Mouse (Mus musculus) liver, adult 2 months (tissue): ENCODE results near the gene Ttn. TPM values are rescaled to one million over a fixed set of nuclear protein-coding genes. Genes with fewer than 3 reads are reported as not detected.

Experiments
- DNase-seq: peaks from one replicate; pipeline ENCODE4 v3.0.0-alpha.2; 2011; ENCODE audit warnings: low read depth, low spot score; ENCODE audit errors: extremely low read depth
- H3K27ac ChIP-seq: fragments of 200-500 bp; replicated peaks from 2 replicates; pipeline ENCODE4 v1.5.1; 2012; ENCODE audit warnings: low read depth, mild to moderate bottlenecking, control low read depth, inconsistent platforms, low read length; ENCODE audit not compliant: insufficient read depth
- H3K27me3 ChIP-seq: fragments of 200-500 bp; 2 replicates; pipeline ENCODE4 v1.6.1; 2012; ENCODE audit warnings: mild to moderate bottlenecking, moderate library complexity, low read length, inconsistent platforms; ENCODE audit not compliant: control insufficient read depth, insufficient read depth
- H3K36me3 ChIP-seq: fragments of 200-500 bp; 2 replicates; pipeline ENCODE4 v1.6.1; 2012; ENCODE audit warnings: low read length, inconsistent platforms; ENCODE audit not compliant: control insufficient read depth, insufficient read depth
- H3K4me1 ChIP-seq: fragments of 200-500 bp; 2 replicates; pipeline ENCODE4 v1.6.1; 2011; ENCODE audit warnings: low read length; ENCODE audit not compliant: control insufficient read depth, insufficient read depth
- H3K4me3 ChIP-seq: fragments of 200-500 bp; 2 replicates; pipeline ENCODE4 v1.5.1; 2011; ENCODE audit warnings: low read depth, mild to moderate bottlenecking, control low read depth, low read length, moderate library complexity; ENCODE audit not compliant: insufficient read depth
- H3K79me2 ChIP-seq: fragments of 200-500 bp; 2 replicates; pipeline ENCODE4 v1.6.1; 2012; ENCODE audit warnings: inconsistent platforms, mild to moderate bottlenecking, low read length, moderate library complexity; ENCODE audit not compliant: control insufficient read depth, insufficient read depth
- H3K9ac ChIP-seq: fragments of 200-500 bp; 2 replicates; pipeline ENCODE4 v1.6.1; 2012; ENCODE audit warnings: low read depth, mild to moderate bottlenecking, control low read depth, inconsistent platforms, low read length
- CTCF ChIP-seq: fragments of 200-500 bp; IDR thresholded peaks from 2 replicates; pipeline ENCODE4 v1.5.1; 2011; ENCODE audit warnings: low read depth, low read length, control low read depth
- POLR2A ChIP-seq: fragments of 200-500 bp; IDR thresholded peaks from 2 replicates; pipeline ENCODE4 v1.6.1; 2011; ENCODE audit warnings: low read length, control low read depth; ENCODE audit not compliant: insufficient read depth; ENCODE audit errors: extremely low read depth
- WGBS: fragments of 180-500 bp; shearing (Covaris S2); methylation state at CpG from one replicate; pipeline ENCODE4 v1.1.7; 2018; 5-methylcytosine and 5-hydroxymethylcytosine counted together
- polyA plus RNA-seq: library from polyadenylated mRNA; depleted of rRNA; stranded (reverse); fragments of >200 nt; gene quantifications from 2 replicates; pipeline ENCODE4 v1.2.3, GENCODE M21; 2012
- total RNA-seq: library from RNA; depleted of rRNA; stranded (reverse); fragments of >200 nt; gene quantifications from 2 replicates; pipeline ENCODE4 v1.2.3, GENCODE M21; 2014

The Ttn gene
- total and polyA plus RNA-seq, 2 experiments, result 0.01 to 4.9 TPM

DNA sequence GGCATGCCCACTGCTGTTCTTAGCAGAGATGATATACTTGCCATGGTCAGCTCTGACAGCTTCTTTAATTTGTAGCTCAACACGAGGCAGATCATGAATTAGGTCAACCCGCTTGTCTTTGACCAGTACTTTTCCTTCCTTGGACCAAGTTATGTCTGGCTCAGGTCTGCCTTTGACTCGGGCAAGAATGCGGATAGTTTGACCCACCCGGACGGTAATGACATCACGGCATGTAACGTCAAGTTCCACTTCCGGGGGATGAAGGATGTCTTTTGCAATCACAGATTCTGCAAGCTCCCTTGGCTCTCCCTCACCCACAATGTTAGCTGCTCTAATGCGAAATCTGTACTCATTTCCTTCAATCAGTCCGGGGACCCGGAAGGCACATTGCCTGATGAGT, 215.1 kb downstream of the Ttn start:
- no peaks in the 10 kb centered on the region for H3K27me3 ChIP-seq
- no peak overlapping the region for H3K4me3 ChIP-seq
- WGBS, result 97% methylated on average over 12 of the region's 12 CpGs
- H3K36me3 ChIP-seq, result no peaks in the 10 kb centered on the region
- no peak for TF ChIP-seq POLR2A
- no peak for TF ChIP-seq CTCF
- H3K79me2 ChIP-seq, result no peaks in the 10 kb centered on the region
- no peak overlapping the region for H3K9ac ChIP-seq
- H3K27ac ChIP-seq, result no peak overlapping the region
- no peaks in the 10 kb centered on the region for H3K4me1 ChIP-seq
- no peak for DNase-seq

DNA sequence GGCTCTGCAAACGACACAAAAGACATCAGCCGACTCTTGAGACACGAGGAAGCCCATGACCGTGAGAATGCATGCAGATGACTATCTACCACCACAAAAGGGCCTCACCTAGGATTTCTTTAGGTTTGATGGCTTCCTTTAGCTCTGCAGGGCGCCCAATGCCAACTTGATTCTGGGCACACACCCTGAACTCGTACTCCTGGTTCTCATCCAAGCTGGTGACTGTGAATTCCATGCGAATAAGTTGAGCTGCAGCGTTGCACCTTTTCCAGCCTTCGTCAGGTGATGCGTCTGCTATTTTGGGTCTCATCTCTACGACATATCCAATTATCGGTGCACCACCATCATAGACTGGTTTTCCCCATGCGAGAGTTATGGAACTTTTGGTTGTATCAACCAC, 217.8 kb downstream of the Ttn start:
- Histone ChIP-seq H3K4me1 (no peaks in the 10 kb centered on the region), H3K4me3 (no peak overlapping the region), H3K27me3 (no peaks in the 10 kb centered on the region), H3K27ac (no peak overlapping the region), H3K9ac (no peak overlapping the region), H3K79me2 (no peaks in the 10 kb centered on the region), H3K36me3 (no peaks in the 10 kb centered on the region)
- 88% methylated on average over 13 of the region's 13 CpGs for WGBS
- DNase-seq, result no peak
- no peak for TF ChIP-seq CTCF
- TF ChIP-seq POLR2A, result no peak

DNA sequence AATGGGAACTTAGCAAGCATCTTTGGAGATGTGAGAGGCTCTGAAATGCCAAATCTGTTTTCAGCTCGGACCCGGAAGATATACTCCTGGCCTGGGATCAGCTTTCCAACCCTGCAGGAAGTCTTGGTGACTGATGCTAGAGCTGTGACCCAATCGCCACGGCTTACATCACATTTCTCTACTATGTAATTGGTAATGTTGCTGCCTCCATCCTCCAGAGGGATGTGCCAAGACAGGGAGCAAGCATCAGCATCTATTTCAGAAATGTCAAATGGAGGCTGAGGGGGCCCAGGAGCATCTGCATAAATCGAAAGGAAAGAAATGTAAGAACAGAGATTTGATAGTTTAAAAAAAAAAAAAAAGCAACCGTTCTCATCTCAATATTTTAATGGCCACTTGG, 220.2 kb downstream of the Ttn start:
- 92% methylated on average over 6 of the region's 6 CpGs for WGBS

DNA sequence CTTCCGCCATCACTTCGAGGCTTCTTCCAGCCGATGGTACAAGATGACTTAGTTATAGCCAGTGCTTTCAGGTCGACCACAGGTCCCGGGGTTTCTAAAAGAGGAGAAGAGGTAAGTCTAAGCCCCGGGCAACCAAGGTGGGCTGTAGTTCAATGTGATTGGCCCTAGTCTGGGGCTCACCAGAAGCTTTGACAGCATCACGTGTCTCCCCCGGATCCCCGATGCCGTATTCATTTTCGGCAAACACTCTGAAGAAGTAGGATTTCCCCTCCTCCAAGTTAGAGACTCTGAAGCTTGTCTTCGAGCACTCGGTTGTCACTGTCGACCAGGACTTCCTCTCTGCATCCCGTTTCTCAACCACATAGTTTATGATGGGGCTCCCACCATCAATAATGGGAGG, 225.9 kb downstream of the Ttn start:
- DNase-seq, result no peak
- TF ChIP-seq POLR2A (no peak), CTCF (no peak)
- no peak overlapping the region for H3K4me3 ChIP-seq
- H3K4me1 ChIP-seq, result no peaks in the 10 kb centered on the region
- no peak overlapping the region for H3K9ac ChIP-seq
- no peaks in the 10 kb centered on the region for H3K79me2 ChIP-seq
- H3K27ac ChIP-seq, result no peak overlapping the region
- no peaks in the 10 kb centered on the region for H3K36me3 ChIP-seq
- WGBS, result 93% methylated on average over 15 of the region's 15 CpGs
- no peaks in the 10 kb centered on the region for H3K27me3 ChIP-seq

More for the DNA sequence above, 220.2 kb downstream of the Ttn start:
- DNase-seq, result no peak
- no peaks in the 10 kb centered on the region for H3K4me1 ChIP-seq
- TF ChIP-seq POLR2A (no peak), CTCF (no peak)
- H3K27me3 ChIP-seq, result no peaks in the 10 kb centered on the region
- no peaks in the 10 kb centered on the region for H3K79me2 ChIP-seq
- H3K36me3 ChIP-seq, result no peaks in the 10 kb centered on the region
- no peak overlapping the region for H3K4me3 ChIP-seq
- H3K27ac ChIP-seq, result no peak overlapping the region
- H3K9ac ChIP-seq, result no peak overlapping the region

DNA sequence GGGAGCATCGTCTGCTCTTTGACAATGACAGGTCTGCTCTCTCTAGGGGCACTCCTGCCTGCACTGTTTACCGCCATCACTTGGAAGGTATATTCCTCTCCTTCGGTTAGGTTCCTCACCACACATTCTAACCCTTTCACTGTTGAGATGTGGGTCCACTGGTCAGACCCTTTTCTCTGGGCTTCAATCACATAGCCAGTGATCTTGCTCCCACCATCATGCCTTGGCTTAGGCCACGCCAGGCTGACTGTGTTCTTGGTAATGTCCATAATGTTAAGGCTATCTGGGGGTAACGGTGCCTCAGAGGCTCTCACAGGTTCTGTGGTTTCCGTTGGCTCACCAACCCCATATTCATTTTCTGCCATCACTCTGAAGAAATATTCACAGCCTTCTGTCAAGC, 230.4 kb downstream of the Ttn start:
- Histone ChIP-seq H3K27me3 (no peaks in the 10 kb centered on the region), H3K9ac (no peak overlapping the region), H3K36me3 (no peaks in the 10 kb centered on the region), H3K79me2 (no peaks in the 10 kb centered on the region), H3K27ac (no peak overlapping the region), H3K4me3 (no peak overlapping the region), H3K4me1 (no peaks in the 10 kb centered on the region)
- WGBS, result 90% methylated on average over 6 of the region's 6 CpGs
- no peak for DNase-seq
- TF ChIP-seq CTCF, result no peak
- TF ChIP-seq POLR2A, result no peak

DNA sequence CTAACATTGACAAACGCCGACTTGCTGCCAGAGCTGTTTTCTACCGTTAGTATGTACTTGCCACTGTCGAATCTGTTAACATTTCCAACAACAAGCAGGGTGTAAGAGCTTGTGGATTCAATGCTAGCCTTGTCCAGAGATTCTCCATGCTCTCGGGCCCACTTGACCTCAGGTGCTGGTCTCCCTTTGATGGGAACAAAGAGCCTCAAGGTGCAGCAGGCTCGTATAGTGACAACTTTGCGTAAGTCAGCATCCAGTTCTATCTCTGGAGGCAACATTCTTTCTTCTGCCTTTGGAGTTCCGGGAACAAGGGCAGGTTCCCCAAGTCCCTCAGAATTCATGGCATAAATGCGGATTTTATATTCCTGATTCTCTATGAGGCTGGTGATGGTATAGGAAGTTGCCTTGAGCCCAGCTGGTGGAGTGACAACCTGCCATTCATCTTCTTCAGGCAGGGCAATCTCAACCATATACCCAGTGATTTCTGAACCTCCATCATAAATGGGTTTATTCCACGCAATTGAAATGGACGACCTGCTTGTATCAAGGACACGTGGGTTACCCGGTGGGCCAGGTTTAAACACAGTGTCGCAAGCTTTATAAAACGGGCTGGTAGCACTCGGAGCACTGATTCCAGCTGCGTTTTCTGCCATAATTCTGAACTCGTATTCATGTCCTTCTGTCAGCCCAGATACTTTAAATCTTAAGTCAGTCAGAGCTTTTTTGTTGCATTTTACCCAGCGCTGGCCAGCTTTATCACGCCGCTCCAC, 232.8 kb downstream of the Ttn start:
- Histone ChIP-seq H3K4me1 (no peaks in the 10 kb centered on the region), H3K27ac (no peak overlapping the region), H3K36me3 (no peaks in the 10 kb centered on the region), H3K79me2 (no peaks in the 10 kb centered on the region), H3K4me3 (no peak overlapping the region), H3K27me3 (no peaks in the 10 kb centered on the region), H3K9ac (no peak overlapping the region)
- DNase-seq, result no peak
- TF ChIP-seq CTCF (no peak), POLR2A (no peak)
- 92% methylated on average over 21 of the region's 21 CpGs for WGBS
